In the genomic region with DNA sequence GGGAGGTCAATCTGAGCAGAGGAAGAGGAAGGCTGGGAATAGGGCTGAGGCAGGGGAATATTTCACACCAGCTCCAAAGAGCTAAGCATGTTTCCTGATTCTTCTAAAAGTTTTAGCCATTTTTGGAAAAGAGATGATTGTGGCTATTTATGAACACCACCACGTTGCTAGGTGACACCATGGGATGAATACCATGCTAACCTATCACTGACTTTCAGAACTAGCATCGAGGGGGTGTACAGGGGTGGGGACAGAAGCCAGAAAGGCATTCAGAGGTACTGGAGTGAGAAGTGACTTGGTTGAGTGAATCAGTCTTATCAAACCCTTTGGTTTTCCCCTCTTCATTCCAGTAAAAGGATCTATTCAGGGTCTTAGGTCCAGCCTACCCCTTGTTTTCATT, we compare ENCODE assay signal across 22 mouse cellular contexts. TPM values are rescaled to one million over a fixed set of nuclear protein-coding genes. Genes with fewer than 3 reads are reported as not detected.
A peak's percentile ranks its signal among the peaks of the same experiment; 100 is the strongest.
DNase-seq lines count a peak whose midpoint lies in the region; ATAC-seq and TF ChIP-seq lines count a peak whose summit lies in the region.
"Had no signal": no experiment of that assay in that cellular context is flagged by ENCODE, and none has a peak within 500 bp of the region (broad histone marks: within the 10 kb centered on the region; RNA-seq: fewer than 3 reads in every experiment).

No protein-coding gene starts in this region.

- no peaks in the 10 kb centered on the region for H3K36me3 ChIP-seq in heart, embryonic 11.5 days (ENCODE audit: control insufficient read depth, insufficient read depth, low read length)
- H3K36me3 ChIP-seq in hindbrain, embryonic 10.5 days = no peaks in the 10 kb centered on the region
- no peaks in the 10 kb centered on the region for H3K36me3 ChIP-seq in hindbrain, embryonic 13.5 days
- H3K36me3 ChIP-seq: embryonic facial prominence, embryonic 10.5 days; embryonic facial prominence, embryonic 13.5 days; forebrain, embryonic 12.5 days; forebrain, embryonic 15.5 days; heart, embryonic 12.5 days; hindbrain, embryonic 15.5 days had no signal

- no peak overlapping the region for H3K9ac ChIP-seq in heart, embryonic 11.5 days (ENCODE audit: low read depth, low read length)
- H3K9ac ChIP-seq in hindbrain, embryonic 13.5 days = no peak overlapping the region
- H3K9ac ChIP-seq: embryonic facial prominence, embryonic 13.5 days; forebrain, embryonic 12.5 days; forebrain, embryonic 15.5 days; heart, embryonic 12.5 days; hindbrain, embryonic 15.5 days had no signal

- H3K4me2 ChIP-seq in heart, embryonic 11.5 days = no peak overlapping the region
- H3K4me2 ChIP-seq in hindbrain, embryonic 13.5 days = no peak overlapping the region
- H3K4me2 ChIP-seq: embryonic facial prominence, embryonic 13.5 days; forebrain, embryonic 12.5 days; forebrain, embryonic 15.5 days; heart, embryonic 12.5 days; hindbrain, embryonic 15.5 days had no signal

- DNase-seq in heart, adult 11 months = peak; percentile 89
- DNase-seq in hindbrain, embryonic 10.5 days (ENCODE audit: low spot score) = no peak
- DNase-seq in layer of hippocampus, adult 2 months (ENCODE audit: low spot score in 2 of 2) = no peak
- no peak for DNase-seq in layer of hippocampus, postnatal 14 days (ENCODE audit: low spot score in 2 of 2)
- no peak for DNase-seq in thymus, postnatal 14 days
- DNase-seq: adrenal gland, adult 8-10 months; adrenal gland, postnatal 25 days; cerebellum, adult 11 months; cerebellum, adult 2 months; cerebellum, adult 9-11 months; cerebellum, postnatal 25 days; heart, postnatal 36 days had no signal

- TF ChIP-seq CTCF in layer of hippocampus, adult 2 months (conservative IDR thresholded peaks at IDR 0.05) = no peak

- H3K4me3 ChIP-seq in heart, embryonic 11.5 days (ENCODE audit: low read depth, low read length) = no peak overlapping the region
- H3K4me3 ChIP-seq in hindbrain, embryonic 10.5 days = no peak overlapping the region
- H3K4me3 ChIP-seq in hindbrain, embryonic 13.5 days = no peak overlapping the region
- H3K4me3 ChIP-seq in layer of hippocampus, adult 2 months = no peak overlapping the region
- H3K4me3 ChIP-seq: embryonic facial prominence, embryonic 10.5 days; embryonic facial prominence, embryonic 13.5 days; erythroblast, embryonic 14.5 days; forebrain, embryonic 12.5 days; forebrain, embryonic 15.5 days; heart, embryonic 12.5 days; hindbrain, embryonic 15.5 days had no signal

- no peaks in the 10 kb centered on the region for H3K9me3 ChIP-seq in heart, embryonic 11.5 days (replicated peaks; ENCODE audit: control insufficient read depth, low read length)
- H3K9me3 ChIP-seq in hindbrain, embryonic 10.5 days = no peaks in the 10 kb centered on the region
- no peaks in the 10 kb centered on the region for H3K9me3 ChIP-seq in hindbrain, embryonic 13.5 days
- H3K9me3 ChIP-seq: embryonic facial prominence, embryonic 10.5 days; embryonic facial prominence, embryonic 13.5 days; forebrain, embryonic 12.5 days; forebrain, embryonic 15.5 days; heart, embryonic 12.5 days; hindbrain, embryonic 15.5 days had no signal

- 0 out of 2 replicates have a peak, but pooled peaks cover 5% of the 10 kb centered on the region for H3K4me1 ChIP-seq in heart, embryonic 11.5 days (ENCODE audit: control insufficient read depth, insufficient read depth, low read length)
- H3K4me1 ChIP-seq in hindbrain, embryonic 10.5 days (replicated peaks) = peaks cover 37% of the 10 kb centered on the region
- peaks cover 11% of the 10 kb centered on the region for H3K4me1 ChIP-seq in hindbrain, embryonic 13.5 days (replicated peaks)
- H3K4me1 ChIP-seq: forebrain, embryonic 15.5 days had no signal

- H3K27ac ChIP-seq in heart, embryonic 11.5 days (ENCODE audit: low read depth, low read length) = no peak overlapping the region
- peak overlapping the region; percentile 56; the same call in 1 of the 2 replicates for H3K27ac ChIP-seq in hindbrain, embryonic 10.5 days
- H3K27ac ChIP-seq in hindbrain, embryonic 13.5 days = no peak overlapping the region
- H3K27ac ChIP-seq in layer of hippocampus, adult 2 months = peak overlapping the region; percentile 39
- H3K27ac ChIP-seq: embryonic facial prominence, embryonic 10.5 days; embryonic facial prominence, embryonic 13.5 days; forebrain, embryonic 12.5 days; forebrain, embryonic 15.5 days; hindbrain, embryonic 15.5 days had no signal

- ATAC-seq in heart, embryonic 11.5 days (replicated peaks; ENCODE audit: insufficient number of reproducible peaks, low FRiP score, low TSS enrichment) = no peak
- no peak for ATAC-seq in hindbrain, embryonic 13.5 days (ENCODE audit: low FRiP score)
- ATAC-seq: activated CD4-positive, CD25-positive, alpha-beta regulatory T cell, adult 4 months; forebrain, embryonic 15.5 days had no signal

- WGBS in heart, embryonic 11.5 days (ENCODE audit: insufficient replicate concordance) = 23% methylated on average over 2 of the region's 2 CpGs
- WGBS in hindbrain, embryonic 10.5 days = 14% methylated on average over 2 of the region's 2 CpGs
- 22% methylated on average over 2 of the region's 2 CpGs for WGBS in hindbrain, embryonic 13.5 days

- H3K27me3 ChIP-seq in heart, embryonic 11.5 days (ENCODE audit: control insufficient read depth, insufficient read depth, low read length) = no peaks in the 10 kb centered on the region
- H3K27me3 ChIP-seq in hindbrain, embryonic 10.5 days (ENCODE audit: insufficient read depth, poor library complexity, severe bottlenecking) = no peaks in the 10 kb centered on the region
- H3K27me3 ChIP-seq in hindbrain, embryonic 13.5 days = no peaks in the 10 kb centered on the region
- H3K27me3 ChIP-seq: embryonic facial prominence, embryonic 13.5 days; forebrain, embryonic 12.5 days; forebrain, embryonic 15.5 days; heart, embryonic 12.5 days; hindbrain, embryonic 15.5 days had no signal

RNA-seq across cellular contexts. Expression of a gene that starts 54.4 kb away (rescaled TPM):
- polyA plus RNA-seq in heart, embryonic 11.5 days (2014; fragmentation: Nextera tagmentation; extraction: Ambion mirVana) = 5.1 and 6.5 TPM in 2 replicates
- polyA plus RNA-seq in hindbrain, embryonic 10.5 days (2016; fragmentation: Nextera tagmentation; extraction: Ambion mirVana) = 15.9 and 19.9 TPM in 2 replicates
- 17.7 and 21.1 TPM in 2 replicates for polyA plus RNA-seq in hindbrain, embryonic 13.5 days (2015; fragmentation: Nextera tagmentation; extraction: Ambion mirVana)
- 10 to 100 TPM; 49.6 to 51.9 TPM for total RNA-seq in layer of hippocampus, adult 2 months (2021)
- total RNA-seq in layer of hippocampus, postnatal 14 days (2021) = 10 to 100 TPM; 40.9 to 45.2 TPM

Comparison
In these comparisons a context has a peak if more than half of its experiments do, and no peak if none do; other contexts are left out.
1. H3K27ac ChIP-seq: peak in hindbrain, embryonic 10.5 days (single experiment) and layer of hippocampus, adult 2 months (single experiment); none in heart, embryonic 11.5 days (single experiment) and hindbrain, embryonic 13.5 days (single experiment).